In the genomic region with DNA sequence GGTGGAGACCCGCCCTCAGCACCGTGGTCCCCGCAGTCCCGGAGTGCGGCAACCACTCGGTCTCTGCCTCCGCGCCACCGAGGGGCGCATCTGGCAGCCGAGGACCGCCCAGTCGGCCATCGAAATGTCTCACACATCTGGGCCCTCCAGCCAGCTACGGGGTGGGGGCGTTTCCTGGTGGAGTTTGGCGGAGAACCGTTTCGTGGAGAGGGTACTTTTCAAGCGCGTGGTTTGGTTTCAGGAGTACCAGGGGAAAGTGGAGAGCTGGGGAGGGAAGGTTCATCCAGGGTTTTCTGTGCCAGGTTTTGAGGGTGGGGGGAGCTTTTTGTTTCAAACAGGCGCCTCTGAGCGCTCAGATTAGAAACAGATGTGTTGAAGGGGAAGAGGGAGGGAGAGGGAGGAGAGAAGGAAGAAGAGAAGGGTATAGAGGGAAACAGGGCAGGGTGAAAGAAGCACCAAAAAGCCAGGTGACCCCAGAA, we compare ENCODE assay signal across 8 mouse cellular contexts. TPM values are rescaled to one million over a fixed set of nuclear protein-coding genes. Genes with fewer than 3 reads are reported as not detected.
A peak's percentile ranks its signal among the peaks of the same experiment; 100 is the strongest.
DNase-seq lines count a peak whose midpoint lies in the region; ATAC-seq and TF ChIP-seq lines count a peak whose summit lies in the region.

No protein-coding gene starts in this region.

- under 1% methylated on average over 23 of the region's 23 CpGs for WGBS in lung, embryonic 14.5 days
- whole genome bisulfite sequencing in forebrain, embryonic 12.5 days: under 1% methylated on average over 23 of the region's 23 CpGs
- WGBS in hindbrain, postnatal 0 days: under 1% methylated on average over 23 of the region's 23 CpGs
- WGBS in midbrain, embryonic 14.5 days: 2% methylated on average over 23 of the region's 23 CpGs

- no peak for TF ChIP-seq CTCF in lung, embryonic 14.5 days (IDR thresholded peaks at IDR 0.05; ENCODE audit: low read depth)
- peak; percentile 24; the same call in 1 of the 2 replicates for TF ChIP-seq CTCF in hindbrain, postnatal 0 days (IDR thresholded peaks at IDR 0.05; ENCODE audit: low read depth)

- peak overlapping the region; percentile 93 for H3K27ac ChIP-seq in lung, embryonic 14.5 days (ENCODE audit: low read depth)
- H3K27ac ChIP-seq in forebrain, embryonic 12.5 days: peak overlapping the region; percentile 92
- H3K27ac ChIP-seq in hindbrain, postnatal 0 days: peak overlapping the region; percentile 93
- peak overlapping the region; percentile 94 for H3K27ac ChIP-seq in midbrain, embryonic 14.5 days (replicated peaks; ENCODE audit: low read depth, low read length)

- H3K9ac ChIP-seq in lung, embryonic 14.5 days: peak overlapping the region; percentile 83
- H3K9ac ChIP-seq in forebrain, embryonic 12.5 days: peak overlapping the region; percentile 80
- peak overlapping the region; percentile 79 for H3K9ac ChIP-seq in hindbrain, postnatal 0 days (replicated peaks; ENCODE audit: low read length)
- H3K9ac ChIP-seq in midbrain, embryonic 14.5 days (replicated peaks; ENCODE audit: low read length): peak overlapping the region; percentile 90

- H3K36me3 ChIP-seq in lung, embryonic 14.5 days (ENCODE audit: insufficient read depth): no peaks in the 10 kb centered on the region
- no peaks in the 10 kb centered on the region for H3K36me3 ChIP-seq in forebrain, embryonic 12.5 days (replicated peaks)
- H3K36me3 ChIP-seq in hindbrain, postnatal 0 days (ENCODE audit: insufficient read depth, low read length): no peaks in the 10 kb centered on the region
- H3K36me3 ChIP-seq in midbrain, embryonic 14.5 days (ENCODE audit: control insufficient read depth, insufficient read depth, low read length): no peaks in the 10 kb centered on the region

- peak; percentile 78 for ATAC-seq in lung, embryonic 14.5 days (ENCODE audit: insufficient read depth)
- ATAC-seq in forebrain, embryonic 12.5 days (ENCODE audit: low FRiP score): peak; percentile 75
- ATAC-seq in hindbrain, postnatal 0 days: peak; percentile 78
- peak; percentile 72 for ATAC-seq in midbrain, embryonic 14.5 days (ENCODE audit: low FRiP score, low TSS enrichment)

- no peaks in the 10 kb centered on the region for H3K4me1 ChIP-seq in lung, embryonic 14.5 days (ENCODE audit: insufficient read depth)
- H3K4me1 ChIP-seq in forebrain, embryonic 12.5 days: peaks cover 14% of the 10 kb centered on the region; the same call in 1 of the 2 replicates
- H3K4me1 ChIP-seq in hindbrain, postnatal 0 days (ENCODE audit: insufficient read depth, low read length): 0 out of 2 replicates have a peak, but pooled peaks cover 7% of the 10 kb centered on the region
- peaks cover 9% of the 10 kb centered on the region; the same call in 1 of the 2 replicates for H3K4me1 ChIP-seq in midbrain, embryonic 14.5 days (ENCODE audit: control insufficient read depth, insufficient read depth, low read length)

- peaks cover 4% of the 10 kb centered on the region; the same call in 1 of the 2 replicates for H3K27me3 ChIP-seq in lung, embryonic 14.5 days (ENCODE audit: insufficient read depth, low read length)
- peaks cover 35% of the 10 kb centered on the region for H3K27me3 ChIP-seq in forebrain, embryonic 12.5 days
- no peaks in the 10 kb centered on the region for H3K27me3 ChIP-seq in hindbrain, postnatal 0 days (ENCODE audit: insufficient read depth, low read length)
- H3K27me3 ChIP-seq in midbrain, embryonic 14.5 days (ENCODE audit: control insufficient read depth, insufficient read depth, low read length): no peaks in the 10 kb centered on the region

- peak overlapping the region; percentile 71 for H3K4me3 ChIP-seq in lung, embryonic 14.5 days (ENCODE audit: low read depth, low read length)
- peak overlapping the region; percentile 63 for H3K4me3 ChIP-seq in forebrain, embryonic 12.5 days (replicated peaks)
- H3K4me3 ChIP-seq in hindbrain, postnatal 0 days (ENCODE audit: low read length): peak overlapping the region; percentile 58
- H3K4me3 ChIP-seq in midbrain, embryonic 14.5 days (replicated peaks; ENCODE audit: low read depth, low read length): peak overlapping the region; percentile 76

- DNase-seq in lung, embryonic 14.5 days: peak; percentile 69
- no peak for DNase-seq in lung, postnatal 14 days
- DNase-seq in brain, adult 2 months (ENCODE audit: low read depth, low spot score): peak; percentile 57
- peak; percentile 57 for DNase-seq in hindbrain, postnatal 0 days (ENCODE audit: low spot score)
- DNase-seq in midbrain, embryonic 14.5 days: peak; percentile 72
- DNase-seq in c-Kit-positive CD71-positive TER-119-positive erythroid progenitor cells, embryonic 14.5 days (ENCODE audit: low spot score): no peak
- DNase-seq in layer of hippocampus, adult 8-10 months (ENCODE audit: low spot score in 2 of 2): no peak

- H3K9me3 ChIP-seq in lung, embryonic 14.5 days (ENCODE audit: low read depth, low read length): no peaks in the 10 kb centered on the region
- no peaks in the 10 kb centered on the region for H3K9me3 ChIP-seq in forebrain, embryonic 12.5 days
- H3K9me3 ChIP-seq in hindbrain, postnatal 0 days (ENCODE audit: low read length): no peaks in the 10 kb centered on the region
- H3K9me3 ChIP-seq in midbrain, embryonic 14.5 days (ENCODE audit: control insufficient read depth, low read length): no peaks in the 10 kb centered on the region

- H3K4me2 ChIP-seq in lung, embryonic 14.5 days: peak overlapping the region; percentile 88
- H3K4me2 ChIP-seq in forebrain, embryonic 12.5 days: peak overlapping the region; percentile 92
- peak overlapping the region; percentile 86 for H3K4me2 ChIP-seq in hindbrain, postnatal 0 days (ENCODE audit: low read depth, low read length)
- H3K4me2 ChIP-seq in midbrain, embryonic 14.5 days (ENCODE audit: low read length): peak overlapping the region; percentile 75

RNA-seq across cellular contexts. Expression of a gene that starts 0.7 kb away (rescaled TPM):
- polyA plus RNA-seq in lung, embryonic 14.5 days (2014; fragmentation: Nextera tagmentation; extraction: Ambion mirVana): 20.6 TPM in 2 replicates
- 24.7 and 31.0 TPM in 2 replicates for polyA plus RNA-seq in forebrain, embryonic 12.5 days (2016; fragmentation: Nextera tagmentation; extraction: Ambion mirVana)
- total RNA-seq in hindbrain, postnatal 0 days (2014; rRNA removed): 66.0 and 79.5 TPM in 2 replicates
- 42.3 and 43.3 TPM in 2 replicates for polyA plus RNA-seq in hindbrain, postnatal 0 days (2015; fragmentation: Nextera tagmentation; extraction: Ambion mirVana)
- polyA plus RNA-seq in midbrain, embryonic 14.5 days (2014; fragmentation: Nextera tagmentation; extraction: Ambion mirVana): 57.4 and 60.2 TPM in 2 replicates
- 10 to 100 TPM; 24.3 to 28.4 (median 26.3) TPM for total RNA-seq in layer of hippocampus, adult 8-10 months (2022)

RNA-seq across cellular contexts. Expression of a gene that starts 16.0 kb away (rescaled TPM):
- not detected in 2 replicates for polyA plus RNA-seq in lung, embryonic 14.5 days (2014; fragmentation: Nextera tagmentation; extraction: Ambion mirVana)
- not detected in 2 replicates for polyA plus RNA-seq in forebrain, embryonic 12.5 days (2016; fragmentation: Nextera tagmentation; extraction: Ambion mirVana)
- not detected in 2 replicates for total RNA-seq in hindbrain, postnatal 0 days (2014; rRNA removed)
- not detected in 2 replicates for polyA plus RNA-seq in hindbrain, postnatal 0 days (2015; fragmentation: Nextera tagmentation; extraction: Ambion mirVana)
- polyA plus RNA-seq in midbrain, embryonic 14.5 days (2014; fragmentation: Nextera tagmentation; extraction: Ambion mirVana): not detected in 2 replicates
- total RNA-seq in layer of hippocampus, adult 8-10 months (2022): not detected

Comparison
In these comparisons a context has a peak if more than half of its experiments do, and no peak if none do; other contexts are left out.
1. DNase-seq: peak in lung, embryonic 14.5 days (single experiment), brain, adult 2 months (single experiment), hindbrain, postnatal 0 days (single experiment) and midbrain, embryonic 14.5 days (single experiment); none in lung, postnatal 14 days (single experiment), c-Kit-positive CD71-positive TER-119-positive erythroid progenitor cells, embryonic 14.5 days (single experiment) and layer of hippocampus, adult 8-10 months (0 of 2).
2. Peak in every context shown above with its lines, with median percentiles within 50 percentile points of each other: ATAC-seq, H3K27ac ChIP-seq, H3K4me2 ChIP-seq, H3K4me3 ChIP-seq and H3K9ac ChIP-seq.